Mouse (Mus musculus): ENCODE results near the gene Slc25a39.

- no peak for TF ChIP-seq POLR2A (IDR thresholded peaks at IDR 0.05; ENCODE audit: extremely low read depth, insufficient read depth, low read length)
- no peak for TF ChIP-seq CTCF (IDR thresholded peaks at IDR 0.05; ENCODE audit: low read depth, low read length)
These were observed 40.1 kb downstream of the Slc25a39 start for GRCm38 (mm10) chr11:102367504-102368280.
